In genomic region chr5:132543118-132544071, GRCm38 (mm10) we compare ENCODE assay signal across 7 mouse cellular contexts. TPM values are rescaled to one million over a fixed set of nuclear protein-coding genes. Genes with fewer than 3 reads are reported as not detected.
DNase-seq lines count a peak whose midpoint lies in the region; ATAC-seq and TF ChIP-seq lines count a peak whose summit lies in the region.

TSS of gene Auts2 (minus strand) at chr5:132543344.

- ATAC-seq in embryonic facial prominence, embryonic 13.5 days (ENCODE audit: insufficient number of reproducible peaks, insufficient read depth, low FRiP score, low TSS enrichment, low read depth), result peak; percentile 90
- peak; percentile 88 for ATAC-seq in limb, embryonic 14.5 days (ENCODE audit: low FRiP score, low read depth)
- peak; percentile 92 for ATAC-seq in midbrain, embryonic 15.5 days (replicated peaks)
- peak; percentile 93 for ATAC-seq in stomach, embryonic 14.5 days (ENCODE audit: insufficient number of reproducible peaks, insufficient read depth, low FRiP score, low read depth)

- peak within 1 kb of the TSS; percentile 73 for H3K4me2 ChIP-seq in embryonic facial prominence, embryonic 13.5 days
- peak within 1 kb of the TSS; percentile 57 for H3K4me2 ChIP-seq in limb, embryonic 14.5 days (replicated peaks; ENCODE audit: low read depth, low read length, severe bottlenecking)
- H3K4me2 ChIP-seq in midbrain, embryonic 15.5 days, result peak within 1 kb of the TSS; percentile 83
- H3K4me2 ChIP-seq in stomach, embryonic 14.5 days (replicated peaks; ENCODE audit: low read depth, low read length), result peak within 1 kb of the TSS; percentile 68

- no peaks in the 10 kb centered on the region for H3K36me3 ChIP-seq in embryonic facial prominence, embryonic 13.5 days
- no peaks in the 10 kb centered on the region for H3K36me3 ChIP-seq in limb, embryonic 14.5 days (ENCODE audit: control insufficient read depth, insufficient read depth, low read length)
- H3K36me3 ChIP-seq in midbrain, embryonic 15.5 days (replicated peaks), result no peaks in the 10 kb centered on the region
- H3K36me3 ChIP-seq in stomach, embryonic 14.5 days (ENCODE audit: control insufficient read depth, insufficient read depth, low read length), result no peaks in the 10 kb centered on the region

- DNase-seq in brain, embryonic 14.5 days (ENCODE audit: low read depth), result peak; percentile 98
- DNase-seq in heart, adult 9 months (ENCODE audit: low spot score in 2 of 2), result peak; percentile 84 to 85
- DNase-seq in kidney, adult 9 months, result peak; percentile 43
- DNase-seq in limb, embryonic 14.5 days (ENCODE audit: low spot score), result peak; percentile 93

- H3K27ac ChIP-seq in embryonic facial prominence, embryonic 13.5 days, result peak within 1 kb of the TSS; percentile 94
- peak within 1 kb of the TSS; percentile 85 for H3K27ac ChIP-seq in limb, embryonic 14.5 days (replicated peaks; ENCODE audit: low read depth, low read length)
- H3K27ac ChIP-seq in midbrain, embryonic 15.5 days, result peak within 1 kb of the TSS; percentile 91
- peak within 1 kb of the TSS; percentile 88 for H3K27ac ChIP-seq in stomach, embryonic 14.5 days (ENCODE audit: low read length)

- peak; percentile 47 for TF ChIP-seq POLR2A in brain, embryonic 14.5 days (IDR thresholded peaks at IDR 0.05; ENCODE audit: borderline replicate concordance, extremely low read depth, insufficient read depth, insufficient read length, poor library complexity, severe bottlenecking)
- 0 out of 2 replicates have a peak, but pooled peaks have one; percentile 40 for TF ChIP-seq POLR2A in limb, embryonic 14.5 days (IDR thresholded peaks at IDR 0.05; ENCODE audit: borderline replicate concordance, extremely low read depth, insufficient read depth, insufficient read length)

- TF ChIP-seq CTCF in brain, embryonic 14.5 days (IDR thresholded peaks at IDR 0.05; ENCODE audit: borderline replicate concordance, extremely low read depth, insufficient read depth, insufficient read length), result no peak

- peak within 1 kb of the TSS; percentile 92 for H3K9ac ChIP-seq in embryonic facial prominence, embryonic 13.5 days
- peak within 1 kb of the TSS; percentile 82 for H3K9ac ChIP-seq in limb, embryonic 14.5 days (ENCODE audit: low read depth, low read length, severe bottlenecking)
- peak within 1 kb of the TSS; percentile 82 for H3K9ac ChIP-seq in midbrain, embryonic 15.5 days
- H3K9ac ChIP-seq in stomach, embryonic 14.5 days (replicated peaks; ENCODE audit: low read depth, low read length), result peak within 1 kb of the TSS; percentile 63

- H3K27me3 ChIP-seq in embryonic facial prominence, embryonic 13.5 days, result no peaks in the 10 kb centered on the region; the same call in 1 of the 2 replicates
- no peaks in the 10 kb centered on the region for H3K27me3 ChIP-seq in limb, embryonic 14.5 days (ENCODE audit: control insufficient read depth, insufficient read depth, low read length)
- H3K27me3 ChIP-seq in midbrain, embryonic 15.5 days (replicated peaks), result peaks cover 3% of the 10 kb centered on the region; the same call in 1 of the 2 replicates
- no peaks in the 10 kb centered on the region for H3K27me3 ChIP-seq in stomach, embryonic 14.5 days (ENCODE audit: control insufficient read depth, insufficient read depth, low read length)

- peaks cover 25% of the 10 kb centered on the region for H3K4me1 ChIP-seq in embryonic facial prominence, embryonic 13.5 days
- peaks cover 17% of the 10 kb centered on the region for H3K4me1 ChIP-seq in limb, embryonic 14.5 days (ENCODE audit: control insufficient read depth, insufficient read depth, low read length)
- H3K4me1 ChIP-seq in midbrain, embryonic 15.5 days, result peaks cover 29% of the 10 kb centered on the region
- peaks cover 11% of the 10 kb centered on the region; the same call in 1 of the 2 replicates for H3K4me1 ChIP-seq in stomach, embryonic 14.5 days (ENCODE audit: control insufficient read depth, insufficient read depth, low read length)

- peak within 1 kb of the TSS; percentile 89 for H3K4me3 ChIP-seq in embryonic facial prominence, embryonic 13.5 days
- peak within 1 kb of the TSS; percentile 78 for H3K4me3 ChIP-seq in limb, embryonic 14.5 days (replicated peaks; ENCODE audit: low read length)
- peak within 1 kb of the TSS; percentile 82 for H3K4me3 ChIP-seq in midbrain, embryonic 15.5 days
- H3K4me3 ChIP-seq in stomach, embryonic 14.5 days (ENCODE audit: low read depth, low read length), result peak within 1 kb of the TSS; percentile 75

- H3K9me3 ChIP-seq in embryonic facial prominence, embryonic 13.5 days, result no peaks in the 10 kb centered on the region
- no peaks in the 10 kb centered on the region for H3K9me3 ChIP-seq in limb, embryonic 14.5 days (ENCODE audit: control insufficient read depth, low read length)
- H3K9me3 ChIP-seq in midbrain, embryonic 15.5 days, result no peaks in the 10 kb centered on the region
- H3K9me3 ChIP-seq in stomach, embryonic 14.5 days (ENCODE audit: control insufficient read depth, low read depth, low read length), result no peaks in the 10 kb centered on the region

- 1% methylated on average over 87 of the region's 105 CpGs for WGBS in embryonic facial prominence, embryonic 13.5 days
- under 1% methylated on average over 77 of the region's 105 CpGs for WGBS in limb, embryonic 14.5 days
- WGBS in midbrain, embryonic 15.5 days, result under 1% methylated on average over 76 of the region's 105 CpGs
- under 1% methylated on average over 85 of the region's 105 CpGs for WGBS in stomach, embryonic 14.5 days

RNA-seq across cellular contexts. Expression of gene Auts2, which starts in this region (rescaled TPM):
- polyA plus RNA-seq in brain, embryonic 14.5 days (2012; rRNA removed), result 91.8 and 122 TPM in 2 replicates
- polyA plus RNA-seq in embryonic facial prominence, embryonic 13.5 days (2015; fragmentation: Nextera tagmentation; extraction: Ambion mirVana), result 69.8 and 77.2 TPM in 2 replicates
- 50.8 and 64.8 TPM in 2 replicates for polyA plus RNA-seq in limb, embryonic 14.5 days (2012; rRNA removed)
- 38.3 and 48.6 TPM in 2 replicates for polyA plus RNA-seq in limb, embryonic 14.5 days (2014; fragmentation: Nextera tagmentation; extraction: Ambion mirVana)
- 62.7 and 70.9 TPM in 2 replicates for polyA plus RNA-seq in midbrain, embryonic 15.5 days (2015; fragmentation: Nextera tagmentation; extraction: Ambion mirVana)
- 41.5 and 47.7 TPM in 2 replicates for polyA plus RNA-seq in stomach, embryonic 14.5 days (2014; fragmentation: Nextera tagmentation; extraction: Ambion mirVana)

Comparison
In these comparisons a context has a peak if more than half of its experiments do, and no peak if none do; other contexts are left out.
1. Peak in every context shown above with its lines: DNase-seq, ATAC-seq, H3K4me3 ChIP-seq and H3K27ac ChIP-seq.
2. DNase-seq: peak in every context shown above with its lines; median percentile 98 in brain, embryonic 14.5 days; 93 in limb, embryonic 14.5 days; 84 in heart, adult 9 months; 43 in kidney, adult 9 months.